10 mouse cellular contexts compared by ENCODE assay signal in the genomic region with DNA sequence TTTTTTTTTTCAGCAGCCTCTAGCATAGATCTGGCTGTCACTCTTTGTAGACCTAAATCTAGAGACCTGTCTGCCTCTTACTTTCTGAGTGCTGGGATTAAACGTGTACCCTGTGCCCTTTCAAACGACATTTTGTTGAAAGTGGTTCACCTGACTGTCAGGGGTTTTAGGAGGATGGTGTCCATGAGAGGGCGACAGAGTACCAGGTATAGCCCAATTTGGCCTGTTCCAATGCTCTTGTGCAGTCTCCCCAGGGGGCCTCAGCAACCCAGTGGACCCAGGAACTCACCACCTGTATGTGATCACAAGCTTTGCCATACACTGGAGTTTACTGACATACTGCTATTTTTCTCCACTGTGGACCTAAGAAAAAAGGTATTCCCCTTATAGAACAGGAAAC. TPM values are rescaled to one million over a fixed set of nuclear protein-coding genes. Genes with fewer than 3 reads are reported as not detected.
DNase-seq lines count a peak whose midpoint lies in the region; ATAC-seq and TF ChIP-seq lines count a peak whose summit lies in the region.
"Had no signal": no experiment of that assay in that cellular context is flagged by ENCODE, and none has a peak within 500 bp of the region (broad histone marks: within the 10 kb centered on the region; RNA-seq: fewer than 3 reads in every experiment).

No protein-coding gene starts in this region.

- no peaks in the 10 kb centered on the region for H3K36me3 ChIP-seq in kidney, adult 2 months (ENCODE audit: control insufficient read depth, insufficient read depth, low read length)
- peaks cover 14% of the 10 kb centered on the region for H3K36me3 ChIP-seq in kidney, embryonic 16.5 days (ENCODE audit: insufficient read depth, low read length)
- peaks cover 2% of the 10 kb centered on the region; the same call in 1 of the 2 replicates for H3K36me3 ChIP-seq in limb, embryonic 11.5 days (ENCODE audit: control insufficient read depth, insufficient read depth, low read length)
- H3K36me3 ChIP-seq in forebrain, embryonic 10.5 days (replicated peaks), result peaks cover 59% of the 10 kb centered on the region

- no peak overlapping the region for H3K4me3 ChIP-seq in kidney, adult 2 months (ENCODE audit: insufficient read depth, low read depth, low read length)
- no peak overlapping the region for H3K4me3 ChIP-seq in kidney, embryonic 16.5 days (ENCODE audit: low read length)
- no peak overlapping the region for H3K4me3 ChIP-seq in limb, embryonic 11.5 days (ENCODE audit: low read depth, low read length)
- no peak overlapping the region for H3K4me3 ChIP-seq in forebrain, embryonic 10.5 days
- H3K4me3 ChIP-seq: embryonic facial prominence, embryonic 12.5 days; limb, embryonic 13.5 days had no signal

- no peak for TF ChIP-seq POLR2A in kidney, adult 2 months (IDR thresholded peaks at IDR 0.05; ENCODE audit: low read depth, low read length)

- H3K27me3 ChIP-seq in kidney, adult 2 months (replicated peaks; ENCODE audit: control insufficient read depth, insufficient read depth, low read length), result no peaks in the 10 kb centered on the region
- no peaks in the 10 kb centered on the region for H3K27me3 ChIP-seq in kidney, embryonic 16.5 days (ENCODE audit: insufficient read depth, low read length)
- H3K27me3 ChIP-seq in limb, embryonic 11.5 days (ENCODE audit: control insufficient read depth, insufficient read depth, low read length), result no peaks in the 10 kb centered on the region
- H3K27me3 ChIP-seq in forebrain, embryonic 10.5 days (ENCODE audit: poor library complexity, severe bottlenecking), result no peaks in the 10 kb centered on the region
- H3K27me3 ChIP-seq: embryonic facial prominence, embryonic 12.5 days; limb, embryonic 13.5 days had no signal

- intact Hi-C loops in heart, postnatal 10 days (cut with DNase I), result loop anchor here (1.0 kb wide), 2 partner anchors 86 to 140 kb away; no protein-coding TSS in a partner anchor

- TF ChIP-seq CTCF in kidney, adult 2 months (conservative IDR thresholded peaks at IDR 0.05; ENCODE audit: insufficient read depth, insufficient read length, low read depth, low read length), result peak; percentile 87

- no peak overlapping the region for H3K4me2 ChIP-seq in kidney, embryonic 16.5 days (replicated peaks; ENCODE audit: low read depth, low read length)
- H3K4me2 ChIP-seq in limb, embryonic 11.5 days (ENCODE audit: low read depth, severe bottlenecking), result no peak overlapping the region
- H3K4me2 ChIP-seq: embryonic facial prominence, embryonic 12.5 days; limb, embryonic 13.5 days had no signal

- H3K4me1 ChIP-seq in kidney, adult 2 months (ENCODE audit: control insufficient read depth, insufficient read depth, low read length), result no peaks in the 10 kb centered on the region
- H3K4me1 ChIP-seq in kidney, embryonic 16.5 days (ENCODE audit: insufficient read depth, low read length), result 0 out of 2 replicates have a peak, but pooled peaks cover 15% of the 10 kb centered on the region
- H3K4me1 ChIP-seq in limb, embryonic 11.5 days (ENCODE audit: control insufficient read depth, insufficient read depth, low read length), result no peaks in the 10 kb centered on the region
- H3K4me1 ChIP-seq in forebrain, embryonic 10.5 days, result peaks cover 2% of the 10 kb centered on the region; the same call in 1 of the 2 replicates
- H3K4me1 ChIP-seq: embryonic facial prominence, embryonic 12.5 days; limb, embryonic 13.5 days had no signal

- peak; percentile 52 for DNase-seq in kidney, adult 2 months
- DNase-seq in MN1 (ENCODE audit: low spot score), result peak; percentile 28
- DNase-seq in cerebellum, adult 11-12 months, result peak; percentile 34
- DNase-seq in heart, postnatal 10 days, result peak; percentile 52 to 76
- DNase-seq in limb, embryonic 11.5 days (ENCODE audit: low spot score), result peak; percentile 50
- DNase-seq in right cerebral cortex, postnatal 4 days, result peak; percentile 45
- no peak for DNase-seq in forebrain, embryonic 10.5 days (ENCODE audit: extremely low spot score, low spot score)

- H3K9me3 ChIP-seq in kidney, embryonic 16.5 days (ENCODE audit: low read length), result no peaks in the 10 kb centered on the region
- H3K9me3 ChIP-seq in limb, embryonic 11.5 days (ENCODE audit: control insufficient read depth, low read length), result no peaks in the 10 kb centered on the region
- H3K9me3 ChIP-seq in forebrain, embryonic 10.5 days, result no peaks in the 10 kb centered on the region
- H3K9me3 ChIP-seq: embryonic facial prominence, embryonic 12.5 days; limb, embryonic 13.5 days had no signal

- H3K27ac ChIP-seq in kidney, adult 2 months (ENCODE audit: insufficient read depth, low read depth, low read length), result no peak overlapping the region
- H3K27ac ChIP-seq in kidney, embryonic 16.5 days (ENCODE audit: low read length), result no peak overlapping the region
- H3K27ac ChIP-seq in limb, embryonic 11.5 days (replicated peaks; ENCODE audit: low read depth, low read length), result no peak overlapping the region
- H3K27ac ChIP-seq in forebrain, embryonic 10.5 days, result no peak overlapping the region
- H3K27ac ChIP-seq: embryonic facial prominence, embryonic 12.5 days; limb, embryonic 13.5 days had no signal

- no peak overlapping the region for H3K9ac ChIP-seq in kidney, embryonic 16.5 days (replicated peaks; ENCODE audit: low read length)
- no peak overlapping the region for H3K9ac ChIP-seq in limb, embryonic 11.5 days (ENCODE audit: low read length)
- H3K9ac ChIP-seq: embryonic facial prominence, embryonic 12.5 days; limb, embryonic 13.5 days had no signal

- no peak; the same call in 1 of the 2 replicates for ATAC-seq in kidney, embryonic 16.5 days (ENCODE audit: low FRiP score, low TSS enrichment)
- no peak for ATAC-seq in limb, embryonic 11.5 days (ENCODE audit: insufficient number of reproducible peaks, low FRiP score, low TSS enrichment, low read depth)

- 8% methylated on average over 3 of the region's 3 CpGs for WGBS in kidney, adult 2 months
- 7% methylated on average over 3 of the region's 3 CpGs for WGBS in kidney, embryonic 16.5 days
- 12% methylated on average over 3 of the region's 3 CpGs for WGBS in limb, embryonic 11.5 days
- WGBS in forebrain, embryonic 10.5 days, result 18% methylated on average over 3 of the region's 3 CpGs

RNA-seq across cellular contexts. Expression of a gene that starts 23.1 kb away (rescaled TPM):
- 5.7 and 6.0 TPM in 2 replicates for polyA plus RNA-seq in kidney, adult 2 months (2012; rRNA removed)
- polyA plus RNA-seq in kidney, embryonic 16.5 days (2015; fragmentation: Nextera tagmentation; extraction: Ambion mirVana), result 189 and 191 TPM in 2 replicates
- total RNA-seq in heart, postnatal 10 days (2021), result 10 to 100 TPM; 23.1 to 31.7 TPM
- 279 and 284 TPM in 2 replicates for polyA plus RNA-seq in limb, embryonic 11.5 days (2014; fragmentation: Nextera tagmentation; extraction: Ambion mirVana)
- polyA plus RNA-seq in forebrain, embryonic 10.5 days (2016; fragmentation: Nextera tagmentation; extraction: Ambion mirVana), result 360 and 365 TPM in 2 replicates

RNA-seq across cellular contexts. Expression of a gene that starts 39.1 kb away (rescaled TPM):
- 22.5 and 25.7 TPM in 2 replicates for polyA plus RNA-seq in kidney, adult 2 months (2012; rRNA removed)
- polyA plus RNA-seq in kidney, embryonic 16.5 days (2015; fragmentation: Nextera tagmentation; extraction: Ambion mirVana), result 51.6 and 56.2 TPM in 2 replicates
- total RNA-seq in heart, postnatal 10 days (2021), result 10 to 100 TPM; 17.8 to 19.8 TPM
- 11.9 and 16.0 TPM in 2 replicates for polyA plus RNA-seq in limb, embryonic 11.5 days (2014; fragmentation: Nextera tagmentation; extraction: Ambion mirVana)
- polyA plus RNA-seq in forebrain, embryonic 10.5 days (2016; fragmentation: Nextera tagmentation; extraction: Ambion mirVana), result 19.7 and 23.2 TPM in 2 replicates

Comparison
In these comparisons a context has a peak if more than half of its experiments do, and no peak if none do; other contexts are left out.
1. RNA of a gene that starts 23.1 kb away (polyA plus RNA-seq): 360 to 365 TPM in forebrain, embryonic 10.5 days, 279 to 284 TPM in limb, embryonic 11.5 days and 189 to 191 TPM in kidney, embryonic 16.5 days; 5.7 to 6.0 TPM in kidney, adult 2 months; every median in the first group is over 10 times any median in the second.